Mouse (Mus musculus) lung, postnatal 0 days (tissue): ENCODE results near the gene Gnpda2. TPM values are rescaled to one million over a fixed set of nuclear protein-coding genes. Genes with fewer than 3 reads are reported as not detected.
A peak's percentile ranks its signal among the peaks of the same experiment; 100 is the strongest.

Source experiments
- ATAC-seq: fragments of 200-750 bp; cut with Nextera tagmentation; 2 replicates; pipeline ENCODE4 v1.8.0; 2017; ENCODE audit warnings: moderate library complexity
- DNase-seq: peaks from one replicate; pipeline ENCODE4 v3.0.0-alpha.2; 2016; ENCODE audit warnings: low spot score
- H3K27ac ChIP-seq: fragments of 300-500 bp; sonication (generic); 2 replicates; pipeline ENCODE4 v1.5.1; 2014; ENCODE audit warnings: antibody characterized with exemption, mild to moderate bottlenecking, low read length, mixed read lengths
- H3K27me3 ChIP-seq: fragments of 300-500 bp; sonication (generic); replicated peaks from 2 replicates; pipeline ENCODE4 v1.6.1; 2014; ENCODE audit warnings: low read length, mixed read lengths; ENCODE audit not compliant: insufficient read depth
- H3K36me3 ChIP-seq: fragments of 300-500 bp; sonication (generic); 2 replicates; pipeline ENCODE4 v1.6.1; 2014; ENCODE audit warnings: low read length, mixed read lengths; ENCODE audit not compliant: insufficient read depth
- H3K4me1 ChIP-seq: fragments of 300-500 bp; sonication (generic); 2 replicates; pipeline ENCODE4 v1.6.1; 2014; ENCODE audit warnings: antibody characterized with exemption, low read depth, low read length, mixed read lengths; ENCODE audit not compliant: insufficient read depth
- H3K4me2 ChIP-seq: fragments of 300-500 bp; sonication (generic); replicated peaks from 2 replicates; pipeline ENCODE4 v1.6.1; 2014; ENCODE audit warnings: low read depth, mild to moderate bottlenecking, low read length, moderate library complexity, mixed read lengths
- H3K4me3 ChIP-seq: fragments of 300-500 bp; sonication (generic); 2 replicates; pipeline ENCODE4 v1.5.1; 2014; ENCODE audit warnings: low read depth, low read length
- H3K9ac ChIP-seq: fragments of 300-500 bp; sonication (generic); replicated peaks from 2 replicates; pipeline ENCODE4 v1.6.1; 2014; ENCODE audit warnings: low read depth, mild to moderate bottlenecking
- H3K9me3 ChIP-seq: fragments of 300-500 bp; sonication (generic); 2 replicates; pipeline ENCODE4 v1.6.1; 2016; ENCODE audit warnings: low read length, mixed read lengths
- CTCF ChIP-seq: IDR thresholded peaks from 2 replicates; pipeline ENCODE4 v1.5.1; 2016; ENCODE audit warnings: antibody characterized with exemption, mild to moderate bottlenecking
- EP300 ChIP-seq: IDR thresholded peaks from 2 replicates; pipeline ENCODE4 v1.6.1; 2016; ENCODE audit warnings: antibody characterized with exemption, mild to moderate bottlenecking, control low read depth
- WGBS: fragments of 180-500 bp; shearing (Covaris S2); extraction: QIAGEN DNeasy Blood & Tissue Kit; methylation state at CpG from one replicate; pipeline ENCODE4 v1.1.7; 2014; 5-methylcytosine and 5-hydroxymethylcytosine counted together
- polyA plus RNA-seq: library from polyadenylated mRNA; unstranded; fragments of >200 nt; fragmentation: Nextera tagmentation; extraction: Ambion mirVana; gene quantifications from 2 replicates; pipeline ENCODE4 v1.2.1, GENCODE M21; 2015

Gene Gnpda2
- 76.1 and 79.9 TPM in 2 replicates for polyA plus RNA-seq

- Histone ChIP-seq H3K4me2 (peak within 1 kb of the TSS; percentile 77), H3K9me3 (no peaks in the 10 kb centered on the region), H3K27ac (peak within 1 kb of the TSS; percentile 57), H3K9ac (peak within 1 kb of the TSS; percentile 76), H3K4me1 (0 out of 2 replicates have a peak, but pooled peaks cover 5% of the 10 kb centered on the region), H3K27me3 (no peaks in the 10 kb centered on the region), H3K36me3 (no peaks in the 10 kb centered on the region), H3K4me3 (peak within 1 kb of the TSS; percentile 57)
- TF ChIP-seq CTCF (peak; percentile 69), EP300 (no peak)
- 4% methylated on average over 42 of the region's 42 CpGs for WGBS
- ATAC-seq, result peak; percentile 97
- peak; percentile 96 for DNase-seq
Measured at GRCm38 (mm10) chr5:69591640-69592461, at the start of gene Gnpda2. Gnpda2 (minus strand) TSS chr5:69592340.

GRCm38 (mm10) chr5:69634766-69635165 lies 42.6 kb upstream of the Gnpda2 start:
- WGBS, result 72% methylated on average over 4 of the region's 4 CpGs
- Histone ChIP-seq H3K4me2 (no peak overlapping the region), H3K9ac (no peak overlapping the region), H3K36me3 (no peaks in the 10 kb centered on the region), H3K9me3 (no peaks in the 10 kb centered on the region), H3K27me3 (no peaks in the 10 kb centered on the region), H3K4me3 (no peak overlapping the region), H3K4me1 (no peaks in the 10 kb centered on the region), H3K27ac (no peak overlapping the region)
- DNase-seq (no peak), ATAC-seq (no peak)
- TF ChIP-seq CTCF, result no peak

GRCm38 (mm10) chr5:69620899-69621298 lies 28.8 kb upstream of the Gnpda2 start:
- H3K36me3 ChIP-seq, result no peaks in the 10 kb centered on the region
- no peak overlapping the region for H3K4me3 ChIP-seq
- ATAC-seq (no peak), DNase-seq (no peak)
- no peak overlapping the region for H3K9ac ChIP-seq
- no peak overlapping the region for H3K4me2 ChIP-seq
- no peaks in the 10 kb centered on the region for H3K9me3 ChIP-seq
- no peak overlapping the region for H3K27ac ChIP-seq
- 21% methylated on average over 1 of the region's 1 CpGs for WGBS
- no peaks in the 10 kb centered on the region for H3K27me3 ChIP-seq
- no peaks in the 10 kb centered on the region for H3K4me1 ChIP-seq
- TF ChIP-seq CTCF (no peak), EP300 (no peak)

GRCm38 (mm10) chr5:69613209-69613796 lies 21.2 kb upstream of the Gnpda2 start:
- H3K27me3 ChIP-seq, result no peaks in the 10 kb centered on the region
- H3K36me3 ChIP-seq, result no peaks in the 10 kb centered on the region
- H3K27ac ChIP-seq, result no peak overlapping the region
- H3K4me3 ChIP-seq, result no peak overlapping the region
- DNase-seq, result peak; percentile 73
- H3K9ac ChIP-seq, result no peak overlapping the region
- H3K4me1 ChIP-seq, result no peaks in the 10 kb centered on the region
- ATAC-seq, result no peak
- H3K4me2 ChIP-seq, result no peak overlapping the region
- 10% methylated on average over 4 of the region's 4 CpGs for WGBS
- TF ChIP-seq EP300, result no peak
- peak; percentile 56 for TF ChIP-seq CTCF
- no peaks in the 10 kb centered on the region for H3K9me3 ChIP-seq

- no peak for ATAC-seq
- Histone ChIP-seq H3K27ac (no peak overlapping the region), H3K4me1 (no peaks in the 10 kb centered on the region), H3K4me2 (no peak overlapping the region), H3K9ac (no peak overlapping the region), H3K36me3 (no peaks in the 10 kb centered on the region), H3K27me3 (no peaks in the 10 kb centered on the region), H3K4me3 (no peak overlapping the region), H3K9me3 (no peaks in the 10 kb centered on the region)
- TF ChIP-seq CTCF, result peak; percentile 56
- no peak for TF ChIP-seq EP300
- DNase-seq, result peak; percentile 53
Measured at GRCm38 (mm10) chr5:69601027-69601426, 8.9 kb upstream of the Gnpda2 start.

GRCm38 (mm10) chr5:69557404-69557935 lies 34.7 kb downstream of the Gnpda2 start:
- H3K9me3 ChIP-seq, result no peaks in the 10 kb centered on the region
- peak overlapping the region; percentile 100 for H3K4me3 ChIP-seq
- peak overlapping the region; percentile 83 for H3K4me2 ChIP-seq
- TF ChIP-seq CTCF (no peak), EP300 (no peak)
- WGBS, result 10% methylated on average over 16 of the region's 16 CpGs
- peak overlapping the region; percentile 84 for H3K27ac ChIP-seq
- H3K4me1 ChIP-seq, result no peaks in the 10 kb centered on the region
- DNase-seq (peak; percentile 26), ATAC-seq (no peak)
- H3K36me3 ChIP-seq, result no peaks in the 10 kb centered on the region; the same call in 1 of the 2 replicates
- H3K27me3 ChIP-seq, result no peaks in the 10 kb centered on the region
- peak overlapping the region; percentile 95 for H3K9ac ChIP-seq
